Mouse (Mus musculus) kidney, embryonic 14.5 days (tissue): ENCODE measurements around the gene Gabrb3. TPM values are rescaled to one million over a fixed set of nuclear protein-coding genes. Genes with fewer than 3 reads are reported as not detected.

ENCODE experiments used
- ATAC-seq: fragments of 200-750 bp; cut with Nextera tagmentation; 2 replicates; pipeline ENCODE4 v1.8.0; 2017; ENCODE audit warnings: moderate number of reproducible peaks, mild to moderate bottlenecking, moderate TSS enrichment, moderate library complexity; ENCODE audit not compliant: low FRiP score, low TSS enrichment
- H3K27ac ChIP-seq: fragments of 300-500 bp; sonication (generic); 2 replicates; pipeline ENCODE4 v1.5.1; 2014; ENCODE audit warnings: low read depth, mild to moderate bottlenecking, low read length, moderate library complexity, mixed read lengths
- H3K27me3 ChIP-seq: fragments of 300-500 bp; sonication (generic); 2 replicates; pipeline ENCODE4 v1.6.1; 2014; ENCODE audit warnings: mild to moderate bottlenecking, low read length; ENCODE audit not compliant: control insufficient read depth, insufficient read depth
- H3K36me3 ChIP-seq: fragments of 300-500 bp; sonication (generic); 2 replicates; pipeline ENCODE4 v1.6.1; 2014; ENCODE audit warnings: low read length, mixed read lengths; ENCODE audit not compliant: control insufficient read depth, insufficient read depth
- H3K4me1 ChIP-seq: fragments of 300-500 bp; sonication (generic); 2 replicates; pipeline ENCODE4 v1.6.1; 2014; ENCODE audit warnings: low read length, mixed read lengths; ENCODE audit not compliant: control insufficient read depth, insufficient read depth
- H3K4me2 ChIP-seq: fragments of 300-500 bp; sonication (generic); replicated peaks from 2 replicates; pipeline ENCODE4 v1.6.1; 2014; ENCODE audit warnings: low read depth, mild to moderate bottlenecking, low read length
- H3K4me3 ChIP-seq: fragments of 300-500 bp; sonication (generic); 2 replicates; pipeline ENCODE4 v1.5.1; 2014; ENCODE audit warnings: mild to moderate bottlenecking, low read length
- H3K9ac ChIP-seq: fragments of 300-500 bp; sonication (generic); 2 replicates; pipeline ENCODE4 v1.6.1; 2014; ENCODE audit warnings: low read depth, mild to moderate bottlenecking, low read length, moderate library complexity
- H3K9me3 ChIP-seq: fragments of 300-500 bp; sonication (generic); 2 replicates; pipeline ENCODE4 v1.6.1; 2016; ENCODE audit warnings: low read length; ENCODE audit not compliant: control insufficient read depth
- WGBS: fragments of 180-500 bp; shearing (Covaris S2); extraction: QIAGEN DNeasy Blood & Tissue Kit; methylation state at CpG from one replicate; pipeline ENCODE4 v1.1.7; 2014; 5-methylcytosine and 5-hydroxymethylcytosine counted together
- microRNA-seq: library from miRNA; unstranded; fragments of <30 nt; microRNA quantifications from one replicate; pipeline ENCODE4, GENCODE M21; 2016
- polyA plus RNA-seq: library from polyadenylated mRNA; unstranded; fragments of >200 nt; fragmentation: Nextera tagmentation; extraction: Ambion mirVana; gene quantifications from 2 replicates; pipeline ENCODE4 v1.2.1, GENCODE M21; 2014

The Gabrb3 gene
- polyA plus RNA-seq, 1 experiment from 2014 or later = 1.2 TPM

DNA sequence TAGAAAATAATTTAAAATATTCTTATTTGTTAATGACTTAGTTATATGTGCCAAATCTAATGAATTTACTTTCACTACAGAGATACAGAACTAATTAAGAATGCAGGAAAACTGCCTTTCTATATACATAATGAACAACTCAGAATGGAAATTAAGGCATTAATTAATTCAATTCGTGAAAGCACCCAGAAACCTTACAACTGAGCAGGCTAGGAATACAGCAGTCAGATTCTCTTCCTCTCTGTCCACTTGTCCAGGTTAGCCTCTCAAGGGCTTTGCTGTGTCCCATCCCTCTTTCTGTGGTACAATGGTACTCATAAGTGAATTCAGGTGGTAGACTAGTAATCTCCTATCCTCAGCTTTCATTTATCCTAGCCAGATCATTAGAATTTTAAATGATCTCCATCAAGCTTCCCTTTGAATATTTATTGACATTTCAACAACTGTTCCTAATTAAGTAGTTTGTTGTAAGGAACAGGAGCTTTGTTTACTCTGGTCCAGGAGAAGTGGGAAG, 422.9 kb downstream of the Gabrb3 start:
- Histone ChIP-seq H3K4me3 (no peak overlapping the region), H3K9ac (no peak overlapping the region), H3K27me3 (no peaks in the 10 kb centered on the region), H3K9me3 (no peaks in the 10 kb centered on the region), H3K36me3 (no peaks in the 10 kb centered on the region), H3K4me1 (no peaks in the 10 kb centered on the region), H3K27ac (no peak overlapping the region), H3K4me2 (no peak overlapping the region)
- no peak for ATAC-seq
- 65% methylated on average over 1 of the region's 1 CpGs for WGBS

DNA sequence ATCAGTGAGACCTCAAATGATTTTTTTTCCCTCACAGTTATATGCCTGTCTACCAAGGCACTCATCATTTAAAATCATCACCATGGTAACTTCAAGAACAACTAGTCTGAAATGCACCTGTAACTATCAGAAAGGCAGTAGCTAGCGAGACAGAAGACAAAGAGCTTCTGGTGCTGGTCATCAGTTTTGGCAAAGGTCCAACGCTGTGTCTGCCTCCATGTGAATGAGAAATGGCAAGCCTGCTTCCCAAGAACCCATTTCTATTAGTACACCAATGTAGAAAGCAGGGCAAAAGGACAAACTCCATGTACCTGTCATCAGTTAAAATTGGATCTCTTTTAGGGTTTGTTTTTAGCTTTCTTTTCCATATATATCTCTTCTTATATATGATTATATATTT, 448.5 kb downstream of the Gabrb3 start:
- Histone ChIP-seq H3K36me3 (no peaks in the 10 kb centered on the region), H3K4me2 (no peak overlapping the region), H3K9ac (no peak overlapping the region), H3K4me3 (no peak overlapping the region), H3K4me1 (no peaks in the 10 kb centered on the region), H3K27me3 (no peaks in the 10 kb centered on the region), H3K9me3 (no peaks in the 10 kb centered on the region; the same call in 1 of the 2 replicates), H3K27ac (no peak overlapping the region)
- ATAC-seq = no peak
- 60% methylated on average over 2 of the region's 2 CpGs for WGBS

Small RNA genes within 50 kb of the gene (microRNA-seq; reads per million reads assigned to microRNA genes)
- gene Mir6389 = not detected

Other genes with a start within 250 kb of the Gabrb3 start
- 0.54 and 0.81 TPM in 2 replicates for gene Gabrg3, start 32.5 kb upstream of the Gabrb3 start, polyA plus RNA-seq
- gene Gabra5, start 90.4 kb downstream of the Gabrb3 start, polyA plus RNA-seq = 0.26 and 0.43 TPM in 2 replicates